Mouse (Mus musculus) megakaryocyte, embryonic 14.5 days (primary cell): ENCODE measurements around the gene Chtop. TPM values are rescaled to one million over a fixed set of nuclear protein-coding genes. Genes with fewer than 3 reads are reported as not detected.

Source experiments
- H3K27me3 ChIP-seq: replicated peaks from 2 replicates; pipeline ENCODE3; 2012; ENCODE audit warnings: inconsistent platforms
- H3K36me3 ChIP-seq: replicated peaks from 2 replicates; pipeline ENCODE3; 2012; ENCODE audit warnings: low read length, inconsistent platforms, mixed read lengths
- H3K4me1 ChIP-seq: 2 replicates; pipeline ENCODE4 v1.6.1; 2012; ENCODE audit warnings: inconsistent platforms
- H3K4me3 ChIP-seq: replicated peaks from 2 replicates; pipeline ENCODE3; 2012; ENCODE audit warnings: moderate library complexity, mild to moderate bottlenecking, inconsistent platforms
- H3K9me3 ChIP-seq: 2 replicates; pipeline ENCODE4 v1.6.1; 2012; ENCODE audit warnings: inconsistent platforms
- FLI1 ChIP-seq: IDR thresholded peaks from 2 replicates; pipeline ENCODE4 v1.6.1; 2012; ENCODE audit warnings: low read length, inconsistent platforms, mixed read lengths
- GATA1 ChIP-seq: IDR thresholded peaks from 3 replicates; pipeline ENCODE4 v1.6.1; 2012; ENCODE audit warnings: mixed read lengths, low read length, inconsistent platforms, borderline replicate concordance
- polyA plus RNA-seq: library from polyadenylated mRNA; stranded (reverse); fragments of >175 nt; gene quantifications from 2 replicates; pipeline ENCODE4 v1.2.3, GENCODE M21; 2012; ENCODE audit warnings: low replicate concordance; ENCODE audit not compliant: insufficient read depth

Chtop gene
- polyA plus RNA-seq, 1 experiment, result 68.8 TPM

- Histone ChIP-seq H3K36me3 (no peaks in the 10 kb centered on the region), H3K4me1 (no peaks in the 10 kb centered on the region), H3K4me3 (no peak overlapping the region), H3K9me3 (no peaks in the 10 kb centered on the region), H3K27me3 (peaks cover 27% of the 10 kb centered on the region)
- no peak for TF ChIP-seq GATA1
- no peak for TF ChIP-seq FLI1
Observed at GRCm38 (mm10) chr3:90531713-90532112, 22.4 kb upstream of the Chtop start.

- Histone ChIP-seq H3K36me3 (peaks cover 25% of the 10 kb centered on the region), H3K27me3 (peaks cover 24% of the 10 kb centered on the region), H3K4me3 (no peak overlapping the region), H3K9me3 (no peaks in the 10 kb centered on the region), H3K4me1 (no peaks in the 10 kb centered on the region)
- TF ChIP-seq FLI1 (no peak), GATA1 (no peak)
Observed at GRCm38 (mm10) chr3:90527291-90527873, 18.1 kb upstream of the Chtop start.

GRCm38 (mm10) chr3:90526580-90526979 lies 17.3 kb upstream of the Chtop start, which contains the start of gene S100a14:
S100a14 (plus strand) TSS chr3:90526856.
- Histone ChIP-seq H3K4me1 (no peaks in the 10 kb centered on the region), H3K27me3 (peaks cover 24% of the 10 kb centered on the region), H3K36me3 (peaks cover 26% of the 10 kb centered on the region), H3K4me3 (no peak within 1 kb of the TSS), H3K9me3 (no peaks in the 10 kb centered on the region)
- no peak for TF ChIP-seq GATA1
- TF ChIP-seq FLI1, result no peak

GRCm38 (mm10) chr3:90526076-90526475 lies 16.8 kb upstream of the Chtop start:
- Histone ChIP-seq H3K4me3 (no peak overlapping the region), H3K9me3 (no peaks in the 10 kb centered on the region), H3K36me3 (peaks cover 26% of the 10 kb centered on the region), H3K4me1 (no peaks in the 10 kb centered on the region), H3K27me3 (peaks cover 24% of the 10 kb centered on the region)
- TF ChIP-seq FLI1 (no peak), GATA1 (no peak)

- Histone ChIP-seq H3K4me1 (no peaks in the 10 kb centered on the region), H3K4me3 (no peak overlapping the region), H3K27me3 (peaks cover 24% of the 10 kb centered on the region), H3K36me3 (peaks cover 32% of the 10 kb centered on the region), H3K9me3 (no peaks in the 10 kb centered on the region)
- TF ChIP-seq GATA1 (no peak), FLI1 (no peak)
Observed at GRCm38 (mm10) chr3:90525421-90525820, 16.1 kb upstream of the Chtop start.

- peaks cover 49% of the 10 kb centered on the region for H3K4me1 ChIP-seq
- no peaks in the 10 kb centered on the region for H3K27me3 ChIP-seq
- H3K4me3 ChIP-seq, result no peak overlapping the region
- TF ChIP-seq FLI1 (no peak), GATA1 (no peak)
- peaks cover 46% of the 10 kb centered on the region for H3K36me3 ChIP-seq
- H3K9me3 ChIP-seq, result no peaks in the 10 kb centered on the region
Observed at GRCm38 (mm10) chr3:90517711-90518110, 8.4 kb upstream of the Chtop start.

- peaks cover 54% of the 10 kb centered on the region for H3K36me3 ChIP-seq
- H3K4me3 ChIP-seq, result peak overlapping the region; percentile 97
- H3K4me1 ChIP-seq, result peaks cover 64% of the 10 kb centered on the region
- H3K27me3 ChIP-seq, result no peaks in the 10 kb centered on the region
- TF ChIP-seq FLI1, result no peak
- TF ChIP-seq GATA1, result no peak
- no peaks in the 10 kb centered on the region for H3K9me3 ChIP-seq
Observed at GRCm38 (mm10) chr3:90515789-90516188, 6.5 kb upstream of the Chtop start.

- Histone ChIP-seq H3K4me1 (peaks cover 67% of the 10 kb centered on the region), H3K27me3 (no peaks in the 10 kb centered on the region), H3K36me3 (peaks cover 51% of the 10 kb centered on the region), H3K9me3 (no peaks in the 10 kb centered on the region), H3K4me3 (peak overlapping the region; percentile 97)
- TF ChIP-seq FLI1, result no peak
Observed at GRCm38 (mm10) chr3:90515242-90515641, 5.9 kb upstream of the Chtop start.

- Histone ChIP-seq H3K27me3 (no peaks in the 10 kb centered on the region), H3K4me1 (peaks cover 67% of the 10 kb centered on the region), H3K36me3 (peaks cover 47% of the 10 kb centered on the region), H3K4me3 (peak overlapping the region; percentile 97), H3K9me3 (no peaks in the 10 kb centered on the region)
- TF ChIP-seq GATA1 (no peak), FLI1 (no peak)
Observed at GRCm38 (mm10) chr3:90514691-90515090, 5.4 kb upstream of the Chtop start.

GRCm38 (mm10) chr3:90513796-90514590 lies 4.7 kb upstream of the Chtop start, which contains the start of the genes S100a1 and S100a13:
S100a1 (minus strand) TSS chr3:90514392.
S100a13 (plus strand) TSS chr3:90514435.
- Histone ChIP-seq H3K4me3 (peak within 1 kb of the TSS; percentile 97), H3K9me3 (no peaks in the 10 kb centered on the region), H3K27me3 (no peaks in the 10 kb centered on the region), H3K36me3 (peaks cover 43% of the 10 kb centered on the region), H3K4me1 (peaks cover 67% of the 10 kb centered on the region)
- TF ChIP-seq GATA1 (no peak), FLI1 (no peak)
